Mouse (Mus musculus) heart, postnatal 36 days (tissue): ENCODE results near the gene Myo19. TPM values are rescaled to one million over a fixed set of nuclear protein-coding genes. Genes with fewer than 3 reads are reported as not detected.
"Not testable (repeated sequence)": the region's sequence is repeated elsewhere in the genome, so short reads cannot be mapped to it uniquely, and the experiment has no call there.

Experiments used
- DNase-seq, 2 experiments: peaks; one replicate each; pipeline ENCODE4 v3.0.0; 2021 to 2022
- intact Hi-C: fragments of 180-260 bp; cut with DNase I; formaldehyde crosslinking; loops from one replicate; pipeline ENCODE4 v1.15.1; 2025
- total RNA-seq, 2 experiments: library from RNA; stranded (reverse); gene quantifications; 2 replicates each; pipeline ENCODE4 v1.2.3; 2021

Gene Myo19
- 1 to 10 TPM; 5.5 to 5.8 TPM for total RNA-seq

DNA sequence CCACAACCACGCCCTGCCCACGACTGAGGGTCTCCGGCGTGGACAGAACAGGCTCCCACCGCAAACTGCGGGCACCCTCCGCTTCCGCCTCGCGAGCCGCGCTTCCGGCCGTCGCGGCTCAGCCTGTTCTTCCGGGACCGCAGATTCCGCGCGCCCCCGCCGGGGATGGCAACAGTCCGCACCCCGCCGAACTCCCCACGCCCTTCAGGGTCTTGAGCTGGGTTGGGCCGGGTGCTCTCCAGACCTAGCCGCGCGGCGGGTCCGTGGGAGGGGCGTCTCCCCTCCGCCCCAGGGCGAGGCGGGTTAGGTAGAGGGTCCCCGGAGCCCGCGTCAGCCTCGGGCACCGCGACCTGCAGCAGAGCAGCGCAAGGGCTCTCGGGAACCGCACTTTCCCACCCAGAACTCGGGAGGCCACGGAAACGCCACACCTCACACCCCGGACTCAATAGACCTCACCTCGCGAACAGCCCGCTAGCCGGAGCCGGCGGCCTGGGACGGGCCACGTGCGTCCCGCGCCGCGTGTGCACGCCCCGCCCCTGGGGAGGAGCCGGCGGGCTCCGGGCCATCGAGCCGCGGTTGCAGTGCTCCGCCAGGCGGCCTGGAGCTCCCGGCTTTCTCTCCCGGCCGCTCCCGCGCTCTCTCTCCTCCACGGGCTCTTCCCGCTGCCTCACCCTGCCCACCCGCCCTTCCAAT, at the start of gene Myo19, which contains the start of gene Pigw:
Gene Myo19, plus strand, starts transcription at position 377 of the 693 bp plus-strand sequence.
Gene Pigw, minus strand, starts transcription at position 514 of the 693 bp plus-strand sequence.
- intact Hi-C loops, result loop anchor here (2.0 kb wide), 1 partner anchor 13 kb away; no protein-coding TSS in a partner anchor
- peak; percentile 87 to 88 for DNase-seq

- intact Hi-C loops, result no loop called here
- no peak for DNase-seq
Observed at GRCm38 (mm10) chr11:84839330-84839729, 40.6 kb upstream of the Myo19 start.

DNA sequence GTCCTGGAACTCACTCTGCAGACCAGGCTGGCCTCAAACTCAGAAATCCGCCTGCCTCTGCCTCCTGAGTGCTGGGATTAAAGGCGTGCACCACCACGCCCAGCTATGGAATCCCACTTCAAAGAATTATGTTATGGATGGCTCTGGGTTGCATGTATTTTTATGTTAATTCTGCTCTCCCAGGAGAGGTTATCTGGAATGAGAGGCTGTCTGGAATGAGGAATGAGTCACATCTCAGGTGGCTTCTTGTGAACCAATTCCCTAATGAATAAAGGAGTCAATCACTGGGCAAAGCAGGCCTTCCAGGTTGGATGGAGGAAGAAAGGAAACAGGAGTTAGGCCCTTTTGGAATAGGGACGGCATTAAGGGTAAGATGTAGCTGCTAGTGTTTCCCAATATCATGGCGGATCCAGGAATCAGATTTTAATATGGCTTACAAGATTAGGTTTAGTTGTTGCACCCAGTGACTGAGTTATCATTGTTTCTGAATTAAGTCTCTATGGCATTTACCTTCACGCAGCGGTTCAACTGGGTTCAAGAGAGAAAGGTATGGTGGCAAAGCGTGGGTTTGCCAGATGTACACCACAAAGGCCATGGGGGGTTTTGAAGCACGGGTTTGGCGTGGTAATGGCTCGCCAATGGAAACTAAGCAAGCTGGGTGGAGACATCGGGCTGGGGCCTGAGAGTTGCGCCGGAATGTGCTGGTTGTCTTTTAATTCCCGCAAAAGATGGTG, 33.0 kb upstream of the Myo19 start:
- DNase-seq, result no peak
- intact Hi-C loops, result no loop called here

DNA sequence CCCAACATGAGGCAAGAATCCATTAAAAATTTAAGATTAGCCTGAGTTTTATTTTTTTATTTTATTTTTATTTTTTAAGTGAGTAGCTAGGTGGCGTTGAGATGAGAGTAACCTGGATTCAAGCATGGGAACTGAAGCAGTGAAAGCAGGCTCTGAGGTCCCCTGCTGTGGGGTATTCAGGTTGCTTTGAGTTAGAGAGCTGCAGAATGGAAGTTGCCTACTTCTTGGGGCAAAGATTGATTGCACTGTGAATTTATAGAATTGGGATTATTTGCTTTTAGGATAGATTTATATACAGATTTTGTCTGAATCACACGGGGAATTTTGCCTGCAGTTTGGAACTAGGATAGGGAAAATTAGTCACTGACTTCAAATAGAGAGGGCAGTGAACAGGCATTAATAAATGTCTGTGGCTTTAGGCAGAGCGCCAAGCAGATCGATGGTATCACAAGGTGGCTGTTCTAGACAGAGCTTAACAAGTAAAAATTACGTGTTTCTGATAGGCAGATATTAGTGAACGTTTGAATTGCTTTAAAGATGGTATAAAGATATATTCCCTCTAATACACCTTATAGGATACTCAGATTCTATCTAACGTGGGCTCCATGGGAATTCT, 32.4 kb upstream of the Myo19 start:
- intact Hi-C loops, result no loop called here
- no peak for DNase-seq

- intact Hi-C loops, result no loop called here
- no peak for DNase-seq
Observed at GRCm38 (mm10) chr11:84855285-84855684, 24.7 kb upstream of the Myo19 start.

DNA sequence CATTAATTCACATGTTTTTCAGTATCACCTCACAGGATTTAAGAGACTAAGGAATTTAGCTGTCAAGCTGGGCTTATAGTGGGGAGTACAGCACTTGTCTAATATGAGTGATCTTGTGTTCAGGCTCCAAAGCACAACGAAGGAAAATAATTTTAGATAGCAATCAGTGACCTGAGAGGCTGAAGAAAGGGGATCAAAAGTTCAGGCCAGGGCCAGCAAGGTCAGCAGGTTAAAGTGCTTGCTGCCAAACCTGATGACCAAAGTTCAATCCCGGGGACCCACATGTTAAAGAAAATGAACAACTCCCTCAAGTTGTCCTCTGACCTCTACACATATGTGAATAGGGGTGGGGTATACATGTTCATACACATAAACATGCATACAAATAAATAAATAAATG, 14.7 kb upstream of the Myo19 start:
- no peak for DNase-seq
- intact Hi-C loops, result no loop called here

DNA sequence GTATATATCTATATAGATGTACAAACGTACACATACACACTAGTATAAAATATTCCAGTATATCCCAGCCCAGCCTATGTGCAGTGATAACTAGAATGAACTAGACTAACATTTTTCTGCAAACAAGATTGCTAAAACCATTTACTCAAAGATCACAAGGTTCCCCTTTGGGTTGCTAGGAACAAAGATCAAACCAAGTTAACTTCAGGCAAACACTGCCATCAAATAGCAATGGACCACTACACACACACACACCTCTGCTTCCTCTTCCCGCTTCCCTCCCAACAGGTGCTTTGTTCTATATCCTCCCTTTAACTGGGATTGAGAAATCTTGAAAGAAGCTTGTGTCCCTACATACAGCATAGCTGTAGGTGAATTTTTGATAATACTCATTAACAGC, 12.4 kb upstream of the Myo19 start:
- intact Hi-C loops, result loop anchor here (2.0 kb wide), 1 partner anchor 13 kb away; the partner anchor contains the start of genes Myo19 and Pigw
- DNase-seq, result no peak

DNA sequence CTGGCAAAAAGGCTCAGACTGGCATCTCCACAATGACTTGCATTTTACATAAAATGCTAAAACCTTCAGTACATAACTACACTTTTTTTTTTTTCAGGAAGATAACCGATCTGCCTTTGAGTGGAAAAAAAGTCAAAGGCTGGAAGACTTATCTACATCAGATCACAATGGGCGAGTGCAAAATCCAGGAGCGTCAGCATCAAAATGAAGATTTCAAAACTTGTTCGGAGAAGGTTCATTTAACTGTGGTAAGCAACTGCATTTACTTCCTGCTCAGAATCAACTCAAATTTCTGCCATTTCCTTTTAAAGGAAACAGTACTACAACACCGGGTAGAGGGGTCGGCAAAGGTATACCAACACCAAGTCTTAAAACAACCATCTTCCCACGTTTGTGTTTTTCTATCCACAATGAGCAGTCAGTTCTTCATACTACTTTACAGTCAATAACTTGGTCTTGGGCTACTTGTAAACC, 11.1 kb upstream of the Myo19 start:
- no peak for DNase-seq
- intact Hi-C loops, result no loop called here

DNA sequence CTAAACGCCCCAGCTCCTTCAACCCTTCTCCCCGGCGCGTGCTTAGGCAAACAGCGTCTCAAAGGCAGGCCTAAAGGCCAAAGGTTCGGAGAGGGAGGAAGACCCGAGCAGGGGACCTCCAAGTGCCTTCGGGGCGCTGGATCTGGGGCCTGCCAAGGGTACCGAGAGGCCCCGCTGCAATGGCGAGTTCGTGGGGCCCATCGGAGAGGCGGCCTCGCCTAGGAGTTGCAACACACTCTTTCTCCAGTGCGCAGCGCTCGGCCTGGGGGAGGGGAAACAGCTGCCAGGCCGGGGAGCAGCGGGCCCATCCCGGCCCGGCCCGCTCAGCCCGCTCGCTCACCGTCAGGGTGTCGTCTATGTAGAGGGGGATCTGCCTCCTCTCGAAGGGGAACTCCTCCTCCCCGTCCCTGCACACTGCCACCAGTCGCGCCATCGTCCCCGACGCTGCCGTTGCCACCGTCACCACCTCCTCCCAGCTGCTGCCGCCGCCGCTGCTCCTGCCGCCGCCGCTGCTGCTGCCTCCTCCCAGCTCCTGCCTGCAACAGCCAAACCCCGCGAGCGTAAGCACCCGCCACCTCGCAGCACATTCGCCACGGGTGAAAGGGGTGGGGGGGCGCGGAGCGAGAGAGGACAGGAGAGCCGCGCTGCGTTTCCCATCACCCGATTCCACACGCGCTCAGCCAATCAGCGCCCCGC, 10.3 kb upstream of the Myo19 start:
- DNase-seq, result peak; percentile 84 to 87
- intact Hi-C loops, result loop anchor here (2.0 kb wide), 2 partner anchors 41 to 49 kb away; partner anchors contain the start of gene Dhrs11

DNA sequence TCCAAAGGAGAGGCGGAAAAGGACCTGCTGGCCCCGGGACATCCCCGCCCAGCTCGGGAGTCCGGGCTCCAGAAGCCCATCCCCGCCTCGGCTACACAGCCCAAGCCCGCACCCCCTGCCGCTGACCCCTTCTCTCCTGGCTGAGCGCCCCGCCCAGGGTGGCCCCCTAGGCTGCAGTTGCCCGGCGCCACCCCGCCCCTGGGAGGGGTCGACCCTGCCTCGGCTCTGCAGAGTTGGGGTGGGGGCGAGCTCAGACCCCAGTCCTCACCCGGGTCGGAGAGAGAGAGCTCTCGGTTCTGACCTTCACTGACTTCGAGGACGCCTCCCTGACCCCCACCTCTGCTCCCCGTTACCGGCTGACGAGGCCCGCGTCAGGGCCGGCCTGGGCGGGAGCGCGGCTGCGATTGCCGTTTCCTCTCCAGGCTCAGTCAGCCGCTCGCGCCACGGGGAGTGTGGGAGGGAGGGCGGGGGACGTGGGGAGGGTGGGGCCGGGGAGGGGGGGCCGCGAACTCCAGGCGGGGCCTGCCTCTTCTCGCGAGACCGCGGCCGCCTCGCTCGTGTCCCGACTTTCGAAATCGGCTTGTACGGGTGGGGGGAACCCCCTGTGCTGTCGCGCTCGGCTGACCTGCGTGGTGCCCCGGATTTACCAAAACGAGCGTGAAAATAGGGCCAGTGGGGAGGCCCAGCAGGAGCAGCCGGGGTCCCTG, 9.5 kb upstream of the Myo19 start, which contains the start of gene Ggnbp2:
Gene Ggnbp2, minus strand, starts transcription at position 481 of the 707 bp plus-strand sequence.
- DNase-seq, result peak; percentile 91 to 98
- intact Hi-C loops, result loop anchor here (2.0 kb wide), 2 partner anchors 42 to 50 kb away; partner anchors contain the start of gene Dhrs11

DNA sequence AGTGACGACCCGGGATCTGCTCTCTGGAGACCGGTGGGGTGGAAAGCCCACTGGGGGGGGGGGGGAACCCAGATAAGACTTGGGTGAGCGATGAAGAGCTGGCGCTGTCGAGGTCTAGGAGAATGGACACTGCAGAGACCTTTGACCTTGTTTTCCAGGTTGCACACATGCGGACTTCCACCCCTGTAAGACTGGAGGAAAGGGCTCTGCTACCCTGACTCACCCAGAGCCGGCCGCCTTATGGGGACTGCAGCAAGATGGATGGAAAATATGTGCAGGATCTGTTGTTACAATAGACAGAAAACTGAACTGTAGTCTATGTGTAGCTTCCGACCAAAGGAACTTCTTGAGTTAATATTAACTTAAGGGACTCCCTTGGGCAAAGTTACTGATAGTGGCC, 8.9 kb upstream of the Myo19 start:
- no peak for DNase-seq
- intact Hi-C loops, result loop anchor here (2.0 kb wide), 2 partner anchors 42 to 50 kb away; partner anchors contain the start of gene Dhrs11

- intact Hi-C loops, result loop anchor here (2.0 kb wide), 2 partner anchors 43 to 51 kb away; partner anchors contain the start of gene Dhrs11
- no peak for DNase-seq
Observed at GRCm38 (mm10) chr11:84871548-84872069, 8.3 kb upstream of the Myo19 start.

DNA sequence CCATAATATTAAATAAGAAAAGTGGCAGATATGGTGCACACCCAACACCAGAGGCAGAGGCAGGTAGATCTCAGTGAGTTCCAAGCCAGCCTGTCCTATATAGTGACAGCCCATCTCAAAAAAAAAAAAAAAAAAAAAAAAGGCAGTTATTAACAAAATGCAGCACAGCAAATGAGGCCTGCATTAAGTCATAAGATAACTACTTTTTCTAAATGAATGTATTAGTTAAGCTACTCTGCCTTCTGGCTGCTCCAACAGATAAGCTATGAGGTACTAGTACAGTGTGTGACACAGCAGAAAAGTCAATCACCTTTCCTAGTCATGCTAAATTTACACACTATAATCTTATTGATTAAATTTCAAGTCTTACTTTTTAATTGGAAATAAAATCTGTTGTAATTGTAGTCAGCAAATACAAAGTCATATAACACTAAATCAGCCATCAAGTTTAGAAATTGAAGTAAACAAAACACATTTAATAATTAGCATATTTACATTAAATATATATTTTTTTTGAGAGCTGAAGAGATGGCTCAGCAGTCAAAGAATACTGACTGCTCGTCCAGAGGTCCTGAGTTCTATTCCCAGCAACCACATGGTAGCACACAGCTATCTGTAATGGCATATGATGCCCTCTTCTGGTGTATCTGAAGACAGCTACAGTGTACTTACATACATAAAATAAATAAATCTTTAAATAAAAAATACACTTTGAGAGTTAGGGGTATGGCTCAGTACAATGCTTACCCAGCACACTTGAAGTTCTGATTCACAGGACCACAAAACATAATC, 6.7 kb upstream of the Myo19 start:
- no peak for DNase-seq
- intact Hi-C loops, result no loop called here

- intact Hi-C loops, result not testable (repeated sequence)
Observed at GRCm38 (mm10) chr11:84876020-84876419, 3.9 kb upstream of the Myo19 start.

DNA sequence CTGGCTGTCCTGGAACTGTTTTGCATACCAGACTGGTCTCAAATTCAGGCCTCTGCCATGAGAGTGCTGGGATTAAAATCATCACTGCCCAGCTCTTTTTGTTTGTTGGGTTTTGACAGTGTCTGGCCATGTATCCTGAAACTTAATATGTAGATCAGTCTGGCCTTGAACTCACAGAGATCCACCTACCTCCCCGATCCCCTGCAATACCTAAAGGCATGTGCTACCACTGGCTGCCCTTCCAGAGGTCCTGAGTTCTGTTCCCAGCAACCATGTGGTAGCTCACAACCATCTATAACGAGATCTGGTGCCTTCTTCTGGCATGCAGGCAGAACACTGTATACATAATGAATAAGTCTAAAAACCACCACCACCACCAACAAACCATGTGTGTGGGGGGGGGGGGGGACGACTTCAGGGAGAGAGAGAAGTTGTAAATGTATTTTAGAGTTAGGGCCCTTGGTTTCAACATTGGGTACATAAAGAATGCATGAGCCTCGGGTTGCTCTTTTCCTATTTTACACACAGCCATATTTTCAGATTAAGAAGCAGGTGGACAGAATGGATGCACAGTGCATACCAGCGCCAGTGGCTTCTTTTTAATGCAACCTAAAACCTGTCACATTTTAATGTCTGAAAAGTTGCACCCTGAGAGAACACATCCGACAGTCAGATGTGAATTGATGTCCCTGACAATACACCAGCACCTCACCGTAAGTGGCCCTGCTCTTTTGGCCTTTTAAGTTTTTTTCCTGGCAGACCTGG, 759 bp upstream of the Myo19 start:
- intact Hi-C loops, result no loop called here
- DNase-seq, result no peak

More at GRCm38 (mm10) chr11:84876020-84876419, 3.9 kb upstream of the Myo19 start:
- DNase-seq, result not testable (repeated sequence)

GRCm38 (mm10) chr11:84880465-84880961, 565 bp downstream of the Myo19 start:
- peak; percentile 55 to 69 for DNase-seq
- intact Hi-C loops, result loop anchor here (2.0 kb wide), 1 partner anchor 14 kb away; no protein-coding TSS in a partner anchor

DNA sequence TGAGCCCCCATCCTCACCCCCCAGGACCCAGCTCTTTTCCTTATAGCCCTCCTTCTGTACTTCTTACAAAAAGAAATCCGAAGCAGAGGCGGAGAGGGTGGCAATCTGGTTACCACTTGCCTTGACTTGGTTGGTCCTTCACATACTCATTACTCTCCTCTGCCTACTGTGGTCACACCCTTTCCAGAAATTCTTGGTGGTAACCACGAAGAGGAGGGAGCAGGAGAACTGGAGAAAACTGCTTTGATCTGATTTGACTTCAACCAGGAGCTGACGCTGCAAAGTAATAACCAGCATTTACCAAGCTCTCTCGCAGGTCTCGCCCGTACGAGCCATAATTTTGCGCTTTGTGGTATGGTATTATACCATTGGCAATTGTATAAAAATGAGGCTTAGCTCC, 1.0 kb downstream of the Myo19 start:
- intact Hi-C loops, result loop anchor here (2.0 kb wide), 1 partner anchor 14 kb away; no protein-coding TSS in a partner anchor
- DNase-seq, result no peak
